Mouse (Mus musculus): ENCODE measurements around the gene Mdfic.
"Not testable (repeated sequence)": the region's sequence is repeated elsewhere in the genome, so short reads cannot be mapped to it uniquely, and the experiment has no call there.

Gene Mdfic

DNA sequence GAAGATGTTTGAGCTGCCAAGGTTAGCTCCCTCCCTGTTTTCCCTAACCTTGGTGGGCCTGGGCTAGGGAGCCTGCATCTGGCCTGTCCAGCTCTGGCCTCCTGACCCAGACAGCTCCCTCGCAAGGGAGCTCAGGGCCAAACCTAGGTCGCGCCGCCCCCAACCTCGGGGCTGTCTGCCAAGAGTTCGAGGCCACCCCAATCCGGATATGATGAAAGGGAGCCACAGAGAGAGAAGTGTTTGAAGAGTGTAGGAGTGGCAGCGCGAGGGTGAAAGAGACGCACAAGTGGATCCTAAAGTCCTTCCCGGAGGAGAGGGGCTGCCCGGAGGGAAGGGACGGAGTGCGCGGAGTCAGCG lies at the start of gene Mdfic:
Gene Mdfic (plus strand): TSS at position 201 of the 357 bp plus-strand sequence.
- no peak for DNase-seq (ENCODE audit: low spot score)

DNA sequence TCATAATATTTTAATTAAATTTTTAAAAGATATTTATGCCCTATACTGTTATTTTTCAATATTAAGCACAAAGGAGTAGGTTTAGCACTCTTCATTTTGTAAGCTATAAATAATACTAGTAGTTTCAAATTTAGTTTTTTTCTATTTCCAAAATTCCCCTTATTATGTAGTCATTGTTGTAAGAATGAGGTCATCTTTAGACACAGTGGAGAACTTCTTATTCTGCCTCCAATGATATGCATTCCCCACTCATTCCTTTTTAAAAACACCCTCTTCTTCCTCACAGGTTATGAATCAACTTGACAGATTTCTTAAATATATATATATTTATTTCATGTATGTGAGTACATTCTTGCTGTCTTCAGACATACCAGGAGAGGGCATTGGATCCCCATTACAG lies 49.1 kb upstream of the Mdfic start:
- DNase-seq (ENCODE audit: low spot score), result no peak

DNA sequence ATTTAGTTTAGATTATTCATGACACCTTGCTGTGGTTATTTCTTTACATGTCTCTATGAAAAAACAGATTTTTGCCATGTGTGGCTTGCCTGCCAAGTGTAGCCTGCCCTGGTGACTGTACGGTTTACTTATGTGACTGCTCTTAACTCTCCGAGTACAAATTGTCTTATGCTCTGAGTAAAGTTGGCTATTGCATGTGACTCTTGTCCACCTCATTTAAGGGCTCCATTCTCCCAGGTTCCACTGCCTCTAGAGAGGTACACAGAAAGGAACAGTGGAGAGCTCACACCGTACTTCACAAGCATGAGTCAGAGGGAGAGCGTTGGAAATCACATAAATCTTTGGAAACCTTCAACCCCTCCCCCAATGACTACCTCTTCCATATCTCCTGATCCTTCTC lies 10.4 kb upstream of the Mdfic start:
- no peak for DNase-seq (ENCODE audit: low spot score)

DNA sequence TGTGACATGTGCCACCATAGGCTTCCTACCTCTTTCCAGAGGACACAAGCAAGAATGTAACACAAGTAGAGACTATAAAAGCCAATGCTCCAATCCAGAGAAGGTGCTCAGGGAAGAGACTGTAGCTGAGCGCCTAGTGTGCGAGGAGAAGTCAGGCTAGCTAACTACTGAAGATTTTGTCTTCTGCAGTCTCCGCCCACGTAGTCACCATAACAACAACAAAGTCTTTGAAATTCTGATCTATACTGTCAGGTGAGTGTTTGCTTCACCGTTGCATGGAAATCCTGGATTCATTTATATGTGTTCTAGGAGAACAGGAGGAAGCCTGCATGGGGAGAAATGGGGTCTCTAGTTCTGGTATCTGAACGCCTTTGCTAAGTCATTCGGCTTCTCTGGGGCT lies 9.8 kb upstream of the Mdfic start:
- no peak for DNase-seq (ENCODE audit: low spot score)

DNA sequence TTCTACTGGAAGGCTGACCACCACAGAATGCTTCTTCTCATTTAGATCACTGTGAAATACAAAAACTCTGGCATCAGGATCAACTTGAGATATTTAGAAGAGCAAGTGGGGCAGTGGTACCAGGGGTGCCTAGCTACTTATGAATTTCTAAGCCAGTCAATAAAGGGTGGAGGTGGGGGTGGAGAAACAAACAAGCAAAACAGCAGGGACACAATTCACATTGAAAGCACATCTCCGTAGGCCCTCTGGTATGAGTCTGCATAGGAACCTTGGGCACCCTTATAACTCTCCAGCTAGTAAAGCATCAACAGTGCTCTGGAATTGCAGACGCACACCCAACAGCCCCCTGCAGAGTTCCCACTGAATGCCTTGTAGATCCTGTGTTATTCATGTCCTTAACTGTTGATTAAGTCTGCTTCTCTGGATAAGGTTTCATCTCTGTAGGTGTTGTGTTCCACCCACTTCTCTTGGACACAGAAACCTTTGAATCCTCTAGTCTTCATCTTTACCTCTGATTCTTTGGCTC lies 7.5 kb upstream of the Mdfic start:
- DNase-seq (ENCODE audit: low spot score), result no peak

DNA sequence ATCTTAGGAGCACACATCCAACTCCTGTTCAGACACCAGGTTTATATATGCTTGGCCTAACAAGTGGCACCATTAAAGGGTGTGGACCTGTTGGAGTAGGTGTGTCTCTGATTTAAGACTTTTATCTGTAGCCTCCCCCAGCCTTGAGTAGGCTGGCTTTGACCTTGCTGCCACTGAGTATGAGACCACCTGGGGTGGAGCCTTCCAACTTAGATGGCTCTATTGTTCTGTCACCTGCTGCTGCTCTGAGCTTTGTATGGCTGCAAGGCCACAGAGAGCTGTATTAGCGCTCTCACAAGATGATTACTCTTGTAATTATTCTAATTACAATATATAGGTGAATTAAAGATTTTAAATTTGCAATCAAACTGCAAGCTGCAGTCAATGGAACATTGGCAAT lies 6.4 kb upstream of the Mdfic start:
- not testable (repeated sequence) for DNase-seq (ENCODE audit: low spot score)

DNA sequence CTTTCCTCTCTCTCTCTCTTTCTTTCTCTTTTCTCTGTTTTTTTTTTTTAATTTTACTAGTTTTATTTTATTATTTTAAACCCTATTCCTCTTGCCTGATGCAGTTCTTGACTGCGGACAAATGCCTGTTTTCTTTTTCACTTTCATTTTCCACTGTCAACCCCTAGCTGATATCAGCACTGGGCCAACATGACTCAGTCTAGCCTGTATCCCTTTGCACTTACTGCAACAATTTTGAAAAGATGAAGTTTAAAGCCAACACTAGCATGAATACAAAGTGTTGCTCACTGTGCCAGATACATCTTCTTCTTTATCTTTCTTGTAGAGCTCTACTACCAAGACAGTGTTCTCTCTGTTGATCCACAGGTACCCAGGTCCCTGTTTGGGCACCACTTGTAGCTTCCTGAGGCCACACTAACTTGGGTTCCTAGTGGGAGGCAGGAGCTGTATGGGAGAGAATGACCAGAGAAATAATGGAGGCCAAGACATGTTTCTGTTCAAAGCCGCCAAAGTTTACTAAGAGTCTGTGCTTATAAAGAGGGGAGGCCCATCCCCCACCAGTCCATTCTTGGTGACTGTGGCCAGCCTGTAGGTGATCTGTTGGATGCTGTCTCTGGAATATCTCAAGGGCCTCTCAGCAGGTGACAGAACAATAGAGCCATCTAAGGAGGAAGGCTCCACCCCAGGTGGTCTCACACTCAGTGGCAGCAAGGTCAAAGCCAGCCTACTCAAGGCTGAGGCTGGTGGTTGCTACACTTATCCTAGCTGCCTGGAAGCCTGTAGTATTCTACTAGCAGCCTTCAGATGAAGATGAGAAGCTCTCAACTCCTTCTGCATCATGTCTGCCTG lies 5.2 kb upstream of the Mdfic start:
- DNase-seq (ENCODE audit: low spot score), result no peak

DNA sequence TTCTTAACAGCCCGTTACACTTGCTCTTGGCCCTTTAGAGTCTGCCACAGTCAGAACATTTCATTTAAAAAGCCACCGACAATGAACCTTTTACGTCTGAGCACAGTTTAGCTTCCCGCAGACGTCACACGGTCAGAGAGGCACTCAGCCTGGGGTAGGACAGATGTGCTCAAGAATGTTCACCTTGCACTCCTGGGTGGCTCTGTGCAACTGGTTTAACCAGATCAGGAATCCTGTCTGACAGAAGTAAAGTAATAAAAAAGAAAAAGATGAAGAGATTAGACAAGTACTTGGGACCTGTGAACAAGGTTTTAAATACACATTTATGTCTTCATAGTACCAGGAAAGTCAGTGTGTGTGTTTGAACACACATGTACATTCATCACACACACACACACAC lies 542 bp upstream of the Mdfic start:
- no peak for DNase-seq (ENCODE audit: low spot score)

DNA sequence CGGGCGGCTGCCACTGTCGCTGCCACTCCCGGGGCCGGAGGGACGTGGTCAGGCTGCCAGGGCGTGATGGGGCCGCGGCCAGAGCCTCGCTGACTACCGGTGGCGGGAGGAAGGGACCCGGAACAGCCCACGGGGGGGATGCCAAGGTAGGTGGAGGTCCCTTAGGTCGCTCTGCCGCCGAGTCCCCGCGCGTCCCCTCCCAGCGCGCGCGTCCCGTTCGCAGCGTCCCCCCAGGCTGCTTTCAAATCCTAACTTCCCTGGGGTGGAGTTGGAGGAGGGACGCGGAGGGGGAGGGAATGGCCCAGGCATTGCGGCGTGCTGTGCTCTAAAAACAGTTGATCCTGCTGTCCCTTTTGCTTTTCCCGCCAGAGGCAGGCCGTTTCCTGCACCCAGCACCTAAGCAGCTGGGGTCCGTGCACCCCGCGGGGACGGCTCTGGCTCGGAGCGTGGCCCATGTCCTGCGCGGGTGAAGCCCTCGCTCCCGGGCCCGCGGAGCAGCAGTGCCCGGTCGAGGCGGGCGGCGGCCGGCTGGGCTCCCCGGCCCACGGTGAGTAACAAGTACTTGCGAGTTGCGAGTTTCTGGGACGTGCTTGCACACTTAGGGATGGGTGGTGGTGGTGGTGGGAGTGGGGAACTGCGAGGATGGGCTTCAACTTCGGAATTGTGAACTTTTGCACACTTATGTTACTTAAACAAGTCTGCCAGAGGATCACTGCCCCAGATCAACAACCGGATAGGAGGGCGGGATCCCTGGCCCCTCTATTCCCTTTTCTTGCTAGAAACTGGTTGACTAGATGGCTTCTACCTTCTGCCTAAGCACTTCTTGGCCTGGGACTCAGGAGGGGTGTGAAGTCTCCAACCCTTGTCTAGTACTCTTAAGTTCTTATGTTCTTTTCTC lies 606 bp downstream of the Mdfic start:
- no peak for DNase-seq (ENCODE audit: low spot score)

DNA sequence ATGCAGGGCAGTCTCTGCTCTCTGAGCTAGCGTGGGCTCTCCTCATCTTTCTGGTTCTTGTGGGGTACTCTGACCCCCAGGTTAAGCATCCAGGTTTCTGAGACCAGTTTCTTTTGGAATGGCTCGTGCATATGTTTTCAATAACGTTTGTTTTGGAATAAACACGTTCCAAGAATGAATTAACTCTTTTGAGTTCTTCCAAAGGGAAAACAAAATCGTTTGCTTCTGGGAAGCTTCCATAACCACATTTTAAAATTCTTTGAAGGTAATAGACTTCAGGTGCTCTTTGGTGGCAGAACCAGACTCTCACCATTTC lies 1.2 kb downstream of the Mdfic start:
- no peak for DNase-seq (ENCODE audit: low spot score)

DNA sequence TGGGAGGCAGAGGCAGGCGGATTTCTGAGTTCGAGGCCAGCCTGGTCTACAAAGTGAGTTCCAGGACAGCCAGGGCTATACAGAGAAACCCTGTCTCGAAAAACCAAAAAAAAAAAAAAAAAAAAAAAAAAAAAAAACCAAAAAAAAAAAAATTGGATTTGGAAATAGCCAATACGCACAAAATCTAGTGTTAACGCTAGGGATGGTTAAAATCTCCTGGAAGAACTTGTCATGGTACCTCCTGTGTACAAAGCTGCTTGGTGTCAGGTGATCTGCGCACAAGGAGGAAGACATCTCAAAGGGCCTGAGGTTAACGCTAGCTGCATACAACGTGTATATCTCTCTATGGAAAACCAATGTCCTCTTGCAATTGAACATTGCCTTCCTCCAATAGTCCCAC lies 2.2 kb downstream of the Mdfic start:
- DNase-seq (ENCODE audit: low spot score), result not testable (repeated sequence)

DNA sequence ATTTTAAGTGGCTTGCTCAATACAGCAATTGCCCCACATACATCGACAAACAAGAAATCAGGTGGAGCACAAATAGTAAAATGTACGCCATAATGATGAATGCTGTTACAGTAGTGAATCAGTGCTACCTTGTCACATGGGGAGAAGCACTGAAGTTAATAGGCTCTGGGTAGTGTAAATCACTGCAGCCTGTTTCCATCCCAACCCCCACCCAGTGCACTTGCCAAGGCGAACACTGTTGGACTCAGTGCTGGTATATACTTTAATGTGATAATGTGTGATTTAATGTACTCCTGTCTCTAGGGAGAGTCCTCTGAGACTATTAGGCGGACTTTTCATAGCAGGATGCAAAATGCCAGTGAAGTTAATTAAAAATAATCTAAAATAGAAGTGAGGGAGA lies 3.8 kb downstream of the Mdfic start:
- DNase-seq (ENCODE audit: low spot score), result no peak

DNA sequence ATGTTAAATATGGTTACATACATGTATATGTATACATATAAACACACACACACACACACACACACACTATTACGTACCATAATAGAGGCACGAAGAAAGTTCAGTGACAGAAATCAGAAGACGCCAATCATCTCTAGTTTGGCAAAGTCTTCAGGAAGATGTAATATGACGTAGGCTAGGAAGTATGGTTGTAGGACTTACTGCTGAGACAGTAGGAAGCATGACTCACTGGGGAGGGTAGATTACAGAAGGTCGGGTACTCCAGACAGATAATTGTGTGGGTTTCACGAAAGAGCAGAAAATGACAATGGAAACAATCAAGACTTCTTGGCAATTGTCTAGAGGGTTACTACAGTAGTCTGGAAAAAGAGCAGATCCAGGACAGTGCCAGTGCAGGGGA lies 6.0 kb downstream of the Mdfic start:
- no peak for DNase-seq (ENCODE audit: low spot score)

DNA sequence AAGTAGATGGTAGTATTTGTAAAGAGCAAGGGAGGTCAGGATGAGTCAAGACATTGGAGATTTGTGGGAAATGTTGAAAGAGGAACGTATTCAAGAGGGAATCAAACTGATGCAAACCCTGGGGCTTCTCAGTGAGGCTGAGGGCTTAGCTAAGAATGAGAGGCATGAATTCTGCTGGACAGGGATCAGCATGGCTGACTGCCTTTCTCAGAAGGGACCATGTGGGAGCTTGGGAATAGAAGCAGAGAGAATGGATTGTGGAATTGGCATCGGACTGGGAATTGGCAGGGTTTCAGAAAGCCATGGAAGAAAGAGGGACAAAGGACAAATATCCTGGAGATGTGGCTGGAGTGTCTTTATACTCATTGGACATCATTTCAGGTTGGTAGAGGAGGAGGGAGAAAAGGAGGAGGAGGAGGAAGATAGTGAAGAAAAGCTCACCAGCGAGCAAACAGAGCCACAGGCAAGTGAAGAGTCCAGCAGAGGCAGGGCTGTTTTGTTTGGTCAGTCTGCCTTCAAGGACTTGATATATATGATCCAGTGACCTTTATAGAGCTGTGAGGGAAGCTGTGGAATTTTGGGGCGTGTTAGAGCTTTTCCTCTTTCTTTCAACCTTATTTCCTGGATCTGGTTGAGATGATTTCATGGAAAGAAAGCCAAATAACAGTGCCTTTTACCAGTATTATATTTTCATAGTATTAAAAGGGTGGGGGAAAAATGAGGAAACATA lies 7.4 kb downstream of the Mdfic start:
- no peak for DNase-seq (ENCODE audit: low spot score)

DNA sequence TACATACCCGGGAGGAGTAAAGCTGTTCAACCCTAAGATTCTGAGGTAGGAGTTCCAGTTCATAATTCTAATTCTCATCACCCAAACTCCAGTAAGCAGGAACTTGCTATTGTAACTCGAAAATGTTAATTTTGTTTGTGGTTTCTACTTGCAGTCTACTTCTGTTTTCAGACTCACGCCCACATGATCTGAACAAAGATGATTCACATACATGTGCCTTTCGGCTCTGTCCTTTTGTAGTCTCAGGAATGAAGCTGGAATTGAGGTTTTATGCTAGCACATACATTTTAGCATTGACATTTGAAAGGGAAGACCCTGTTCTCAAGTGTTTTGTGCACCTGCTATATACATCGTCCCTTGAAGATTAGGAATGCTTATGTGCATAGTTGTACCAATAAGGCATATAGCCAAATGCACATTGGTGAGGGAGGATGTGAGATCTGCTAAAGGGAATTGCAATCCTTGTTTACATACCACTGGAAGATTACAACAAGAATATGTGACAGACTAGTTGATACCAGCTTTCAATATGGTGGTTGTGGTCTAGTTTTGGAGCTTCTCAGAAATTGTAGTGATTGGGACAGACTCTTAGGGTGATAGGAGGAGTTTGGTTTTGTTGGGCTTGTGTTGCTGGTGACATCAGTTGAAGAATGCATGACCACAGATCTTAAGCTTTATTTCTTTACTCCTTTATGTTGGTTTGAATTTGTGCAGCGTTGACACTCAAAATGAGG lies 8.6 kb downstream of the Mdfic start:
- no peak for DNase-seq (ENCODE audit: low spot score)

DNA sequence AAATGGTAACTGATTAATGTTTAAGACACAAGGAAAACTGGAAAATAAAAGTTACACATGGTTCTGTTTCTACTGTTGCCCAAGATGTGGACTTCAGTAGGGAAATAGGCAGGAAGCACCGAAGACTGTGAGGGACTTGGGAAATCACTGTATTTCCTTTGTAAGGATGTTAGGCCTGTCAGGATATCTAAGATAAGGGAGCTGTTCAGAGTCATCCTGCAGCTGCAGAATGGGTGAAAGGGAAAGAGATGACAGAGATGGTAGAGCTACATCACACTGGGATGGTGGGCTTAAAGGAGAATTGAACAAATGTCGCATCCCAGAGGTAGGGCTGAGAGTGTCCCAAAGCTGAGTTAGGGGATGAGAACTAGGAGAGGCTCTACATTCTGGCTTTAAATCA lies 9.8 kb downstream of the Mdfic start:
- DNase-seq (ENCODE audit: low spot score), result no peak

DNA sequence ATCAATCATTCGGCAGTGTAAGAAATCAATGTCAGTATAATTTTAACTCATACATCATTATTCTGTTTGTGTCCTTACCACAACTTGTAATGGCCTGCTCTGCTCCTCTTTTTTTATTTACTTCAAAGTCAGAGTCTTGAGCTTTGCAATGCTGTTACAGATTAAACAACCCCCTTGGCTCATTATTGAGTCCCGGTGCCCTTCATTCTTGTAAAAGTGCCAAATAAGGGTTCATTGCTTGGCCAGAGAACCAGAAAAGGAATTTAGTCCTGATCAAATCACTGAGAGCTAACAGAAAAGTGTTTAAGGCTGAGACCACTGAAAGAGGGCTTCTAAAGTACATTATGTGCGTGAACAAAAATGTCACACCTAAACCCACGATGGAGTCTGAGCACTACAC lies 10.2 kb downstream of the Mdfic start:
- DNase-seq (ENCODE audit: low spot score), result no peak

DNA sequence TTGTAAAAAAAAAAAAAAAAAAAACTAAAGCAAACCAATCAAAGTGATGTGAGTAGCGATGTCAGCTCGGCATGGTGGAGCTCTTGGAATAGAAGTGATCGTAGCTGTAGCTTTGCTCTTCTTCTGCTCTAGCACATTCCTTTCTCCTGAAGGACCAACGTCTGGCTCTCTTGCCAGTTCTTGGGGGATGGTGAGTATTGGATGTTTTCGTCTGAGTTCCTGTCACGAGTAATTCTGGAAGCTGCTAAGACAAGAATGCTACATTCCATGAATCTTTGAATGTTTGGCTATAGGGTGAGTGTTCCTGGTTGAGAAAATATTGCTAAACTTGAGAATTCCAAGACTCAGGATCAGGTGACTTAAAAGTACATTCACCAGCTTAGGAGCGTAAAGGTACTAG lies 11.0 kb downstream of the Mdfic start:
- no peak for DNase-seq (ENCODE audit: low spot score)

DNA sequence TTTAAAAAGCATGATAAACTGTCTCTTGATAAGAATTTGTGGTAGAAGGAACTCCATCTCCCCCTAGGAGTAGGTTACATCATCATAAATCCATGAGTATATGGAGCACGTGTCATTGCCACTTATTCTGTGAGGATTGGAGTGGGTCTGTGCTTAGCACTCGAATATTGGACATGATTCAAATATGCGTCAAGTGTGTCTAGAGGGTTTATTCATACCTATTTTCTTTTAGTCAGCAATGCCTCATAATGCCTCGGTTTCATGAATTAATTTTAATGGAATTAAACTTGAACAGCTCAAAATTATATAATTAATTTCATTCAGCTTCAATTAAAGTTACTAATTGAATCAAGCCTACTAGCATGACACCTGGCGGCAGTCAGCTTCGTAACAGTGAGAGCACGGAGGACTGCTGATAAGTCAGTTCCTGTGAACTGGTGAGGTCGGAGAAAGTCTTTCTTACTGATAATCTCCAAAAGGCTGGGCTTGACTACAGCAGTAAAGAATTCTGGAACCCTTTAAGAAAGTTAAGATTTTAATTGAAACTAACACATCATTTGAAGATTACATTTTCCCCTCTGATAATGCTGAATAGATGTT lies 17.0 kb downstream of the Mdfic start:
- DNase-seq (ENCODE audit: low spot score), result no peak

DNA sequence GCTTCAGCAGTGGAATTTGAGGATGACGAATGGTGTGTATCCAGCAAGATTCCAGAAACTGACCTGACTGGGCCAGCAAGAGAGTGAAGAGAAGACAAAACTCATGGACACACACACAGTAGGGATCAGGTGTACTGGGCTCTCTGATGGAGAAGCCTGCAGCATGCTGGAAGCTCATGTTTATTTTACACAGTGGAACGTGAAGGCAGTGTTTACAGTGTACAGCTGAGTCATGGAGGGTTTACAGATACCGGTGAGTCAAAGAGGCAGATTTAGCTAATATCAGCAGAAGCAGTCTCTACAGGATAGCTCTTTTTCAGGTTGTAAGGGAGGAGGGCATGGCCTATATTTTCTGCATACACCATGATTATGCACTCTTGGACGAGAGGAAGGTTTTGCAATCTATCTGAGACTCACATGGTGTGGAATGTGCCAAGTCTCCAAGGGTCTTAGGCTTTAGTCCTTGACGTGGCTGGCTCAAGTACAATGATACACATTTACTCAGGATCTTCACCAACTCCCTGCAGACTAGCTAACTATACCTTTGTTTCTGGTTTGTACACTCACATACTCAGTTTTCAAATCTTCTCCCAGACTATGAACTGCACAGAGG lies 18.0 kb downstream of the Mdfic start:
- no peak for DNase-seq (ENCODE audit: low spot score)

DNA sequence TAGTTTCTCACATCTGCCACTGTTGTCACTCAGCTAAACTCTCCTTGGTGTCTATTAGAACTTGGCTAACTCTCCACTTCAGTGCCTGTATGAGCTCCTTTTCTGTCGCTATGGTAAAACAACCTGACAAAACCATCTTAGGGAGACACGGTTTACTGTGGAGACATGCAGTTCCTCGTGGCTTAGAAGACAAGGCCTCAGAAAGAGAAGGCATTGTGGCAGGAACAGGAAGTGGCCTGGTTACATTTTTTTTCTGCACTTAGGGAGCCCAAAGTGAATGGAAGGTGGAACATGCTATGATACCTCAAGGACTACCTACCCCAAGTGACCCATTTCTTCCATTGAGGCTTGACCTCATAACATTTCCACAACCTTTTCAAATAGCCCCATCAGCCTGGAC lies 18.7 kb downstream of the Mdfic start:
- DNase-seq (ENCODE audit: low spot score), result no peak

Measured in layer of hippocampus, adult 9-10 months (tissue).